Mouse (Mus musculus) spleen, adult 18-20 months (tissue): ENCODE results near the gene Myrip.
"Not testable (repeated sequence)": the region's sequence is repeated elsewhere in the genome, so short reads cannot be mapped to it uniquely, and the experiment has no call there.

Experiments
- DNase-seq, 2 experiments: peaks; one replicate each; pipeline ENCODE4 v3.0.0; 2022; ENCODE audit warnings: mixed read lengths in 2 of 2

Gene Myrip

DNA sequence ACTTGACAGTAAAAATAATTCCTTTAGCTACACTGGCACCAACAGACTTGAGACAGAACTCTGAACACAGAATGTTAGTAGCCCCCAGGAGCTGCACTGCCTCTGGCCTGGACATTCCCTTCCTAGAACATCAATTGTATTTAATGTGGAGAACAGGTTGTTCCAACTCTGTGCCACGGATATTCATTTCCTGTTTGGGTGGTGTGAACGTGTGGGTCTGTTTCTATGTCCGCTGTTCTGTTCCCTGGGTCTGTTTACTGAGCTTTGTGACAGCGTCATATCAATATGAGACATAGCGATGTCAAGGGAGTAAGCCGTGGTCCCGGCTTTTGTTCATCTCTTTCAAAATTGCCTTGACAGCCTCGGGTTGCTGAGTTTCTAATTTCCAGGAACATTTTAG is 97.0 kb downstream of the Myrip start:
- DNase-seq, result no peak

GRCm38 (mm10) chr9:120399537-120399936 is 98.2 kb downstream of the Myrip start:
- not testable (repeated sequence) for DNase-seq

DNA sequence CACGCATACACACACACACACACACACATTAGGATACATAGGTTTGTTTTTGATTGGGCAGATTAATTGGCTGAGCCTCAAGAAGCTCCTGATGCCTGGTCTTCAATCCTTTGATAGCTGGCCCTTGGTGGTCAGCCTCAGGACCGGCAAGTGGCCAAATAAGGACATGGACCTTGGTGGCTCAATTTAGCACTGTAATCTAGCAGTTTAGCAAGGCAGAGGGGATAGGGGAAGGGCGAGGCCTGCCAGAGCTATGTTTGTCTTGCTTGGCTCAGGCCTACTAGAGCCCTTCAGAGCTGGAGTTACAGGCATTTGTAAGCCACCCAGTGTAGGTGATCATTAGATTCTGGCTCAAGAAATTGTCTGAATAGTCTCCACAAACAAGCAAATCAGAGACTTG is 101.1 kb downstream of the Myrip start:
- DNase-seq, result no peak

GRCm38 (mm10) chr9:120403661-120404060 is 102.3 kb downstream of the Myrip start:
- DNase-seq, result no peak

DNA sequence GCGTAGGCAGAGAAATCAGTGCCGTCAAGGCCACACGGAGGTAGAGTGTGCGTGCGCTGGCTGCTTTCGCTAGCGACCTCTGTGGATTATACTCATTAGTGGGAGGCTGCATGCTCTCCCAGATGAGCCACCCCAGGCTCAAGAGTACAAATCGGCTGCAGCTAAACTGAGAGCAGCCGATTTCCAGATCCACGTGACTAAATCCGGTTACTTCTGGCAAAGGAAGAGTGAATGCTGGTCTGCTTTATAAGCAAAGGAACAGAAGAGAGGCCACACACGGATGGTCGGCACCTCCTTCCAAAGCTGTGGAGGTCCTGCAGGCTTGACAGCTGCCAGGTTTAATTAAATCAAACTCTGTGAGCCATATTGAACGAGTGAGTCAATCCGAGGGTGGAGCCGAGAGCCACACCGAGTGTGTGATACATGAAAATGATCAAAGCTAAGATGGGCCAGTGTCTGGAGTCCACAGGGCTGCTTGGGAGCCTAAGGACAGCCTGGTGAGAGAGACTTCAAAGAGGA is 108.4 kb downstream of the Myrip start:
- DNase-seq, result no peak

DNA sequence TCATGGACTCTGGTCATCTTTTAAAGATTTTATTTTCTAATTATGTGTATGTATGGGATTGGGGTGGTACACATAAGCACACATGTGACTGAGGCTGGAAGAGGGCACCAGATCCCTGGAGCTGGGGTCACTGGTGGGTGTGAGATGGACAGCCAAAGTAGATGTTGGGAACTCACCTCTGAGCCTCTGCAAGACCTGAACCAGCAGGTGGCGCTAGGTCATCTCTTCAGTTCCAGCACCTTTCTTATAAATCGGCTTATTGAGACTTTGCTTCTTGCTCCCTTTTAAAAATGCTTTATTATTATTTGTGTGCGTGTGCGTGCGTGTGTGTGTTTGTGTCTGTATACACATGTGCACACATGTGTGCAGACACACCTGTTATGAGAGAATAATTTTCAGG is 109.1 kb downstream of the Myrip start:
- peak in 1 of 2 experiments; percentile 60 for DNase-seq

DNA sequence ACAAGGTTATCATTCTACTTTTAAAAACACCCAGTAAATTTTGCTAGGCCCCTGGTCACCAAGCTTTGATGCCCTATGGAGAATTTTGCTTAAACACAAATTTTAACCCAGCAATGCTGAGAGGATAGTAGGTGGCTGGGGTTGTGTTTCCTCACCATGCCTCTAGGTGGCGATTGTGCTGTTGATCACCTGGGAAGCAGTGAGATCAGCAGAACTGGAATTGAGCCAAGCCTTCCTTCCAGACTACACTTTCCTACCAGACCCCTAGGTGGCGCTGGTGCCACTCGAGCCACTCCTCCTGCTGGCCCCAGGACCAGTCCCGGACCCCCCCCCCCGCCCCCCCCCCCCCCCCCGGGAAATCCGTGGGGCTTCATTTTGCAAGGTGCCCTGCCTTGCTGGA is 114.2 kb downstream of the Myrip start:
- DNase-seq, result peak; percentile 17 to 48

- no peak for DNase-seq
Measured at GRCm38 (mm10) chr9:120416151-120416550, 114.8 kb downstream of the Myrip start.

- DNase-seq, result no peak
Measured at GRCm38 (mm10) chr9:120416729-120417128, 115.4 kb downstream of the Myrip start.

GRCm38 (mm10) chr9:120418582-120418981 is 117.3 kb downstream of the Myrip start:
- no peak for DNase-seq

- DNase-seq, result no peak
Measured at GRCm38 (mm10) chr9:120424567-120424966, 123.3 kb downstream of the Myrip start.

DNA sequence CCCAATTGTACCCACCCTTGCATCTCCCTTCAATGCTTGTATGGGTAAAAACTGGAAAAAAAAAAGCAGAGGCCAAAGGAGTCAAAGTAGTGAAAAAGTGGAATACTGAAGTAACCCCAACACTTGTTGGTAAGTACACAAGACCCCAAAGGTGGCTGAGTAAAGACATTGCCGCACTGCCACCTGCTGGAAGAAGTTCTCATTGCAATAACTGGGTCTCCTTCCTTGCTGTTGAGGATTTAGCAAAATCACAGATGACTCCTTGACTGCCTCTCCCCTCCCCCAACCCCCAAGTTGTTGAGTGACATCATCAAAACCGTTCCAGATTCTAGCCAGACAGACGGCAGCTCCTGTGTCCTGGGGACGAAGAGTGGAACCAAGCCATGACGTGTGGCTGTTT is 124.5 kb downstream of the Myrip start:
- peak in 1 of 2 experiments; percentile 56 for DNase-seq

DNA sequence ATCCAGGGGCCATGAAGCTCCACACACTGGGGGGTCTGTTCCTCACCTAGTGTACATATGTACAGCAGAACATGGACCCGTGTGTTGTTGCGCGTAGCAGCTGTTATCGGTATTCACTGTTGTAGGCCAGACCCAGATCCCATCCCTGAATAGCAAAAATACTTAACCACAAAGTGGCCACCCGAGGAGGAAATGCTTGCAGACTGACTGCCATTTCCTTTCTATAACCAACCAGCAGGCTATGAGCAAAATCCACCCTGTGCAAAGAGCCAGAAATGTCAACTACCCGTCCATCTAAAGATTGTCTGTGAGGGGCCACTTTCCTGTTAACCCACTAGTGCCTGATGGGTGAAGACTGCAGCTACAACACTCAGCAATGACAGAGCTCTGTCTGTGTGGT is 126.9 kb downstream of the Myrip start:
- DNase-seq, result no peak

- peak; percentile 44 to 61 for DNase-seq
Measured at GRCm38 (mm10) chr9:120433747-120434146, 132.4 kb downstream of the Myrip start.

- no peak for DNase-seq
Measured at GRCm38 (mm10) chr9:120435841-120436240, 134.5 kb downstream of the Myrip start.

DNA sequence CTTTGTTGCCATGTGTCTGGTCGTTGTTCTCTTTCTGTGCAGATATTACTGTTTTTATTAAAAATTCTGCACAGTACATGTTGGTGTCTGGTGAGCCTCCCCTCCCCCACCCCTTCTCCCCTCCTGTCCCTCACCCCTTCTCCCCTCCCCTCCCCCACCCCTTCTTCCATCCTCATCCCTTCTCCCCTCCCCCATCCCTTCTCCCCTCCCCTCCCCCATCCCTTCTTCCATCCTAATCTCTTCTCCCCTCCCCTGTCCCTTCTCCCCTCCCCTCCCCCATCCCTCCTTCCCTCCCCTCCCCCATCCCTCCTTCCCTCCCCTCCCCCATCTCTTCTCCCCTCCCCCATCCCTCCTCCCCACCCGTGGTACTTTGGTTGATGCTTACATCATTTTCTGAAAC is 135.5 kb downstream of the Myrip start:
- no peak for DNase-seq

DNA sequence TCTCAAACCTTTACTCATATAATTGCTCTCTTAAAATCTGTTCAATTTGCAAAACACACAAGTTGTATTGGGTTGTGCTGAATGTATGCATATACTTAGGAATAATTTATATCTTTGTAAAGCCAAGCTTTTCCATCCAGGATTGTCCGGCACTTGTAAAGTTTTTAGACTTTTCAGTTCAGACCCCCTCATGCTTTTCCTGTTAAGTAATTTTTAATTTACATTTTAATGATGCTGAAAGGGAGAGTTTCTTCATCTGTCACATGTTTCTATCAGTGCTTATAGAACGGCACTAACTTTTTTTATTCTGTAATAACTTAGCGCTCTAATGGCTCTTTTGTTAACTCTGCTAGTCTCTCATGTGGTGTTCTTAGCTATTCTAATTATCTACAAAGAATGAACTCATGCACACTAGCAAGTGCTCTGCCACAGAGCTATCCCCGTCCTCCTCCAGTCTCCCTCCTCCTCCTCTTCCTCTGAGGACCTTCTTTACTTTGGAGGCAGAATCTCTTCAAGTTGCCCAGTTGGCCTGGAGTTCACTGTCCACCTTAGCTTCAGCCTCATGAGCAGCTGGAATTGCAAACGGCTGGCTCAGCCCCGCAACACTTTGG is 136.1 kb downstream of the Myrip start:
- no peak for DNase-seq

- DNase-seq, result no peak
Measured at GRCm38 (mm10) chr9:120438350-120438749, 137.0 kb downstream of the Myrip start.

GRCm38 (mm10) chr9:120438781-120439180 is 137.5 kb downstream of the Myrip start:
- DNase-seq, result no peak

DNA sequence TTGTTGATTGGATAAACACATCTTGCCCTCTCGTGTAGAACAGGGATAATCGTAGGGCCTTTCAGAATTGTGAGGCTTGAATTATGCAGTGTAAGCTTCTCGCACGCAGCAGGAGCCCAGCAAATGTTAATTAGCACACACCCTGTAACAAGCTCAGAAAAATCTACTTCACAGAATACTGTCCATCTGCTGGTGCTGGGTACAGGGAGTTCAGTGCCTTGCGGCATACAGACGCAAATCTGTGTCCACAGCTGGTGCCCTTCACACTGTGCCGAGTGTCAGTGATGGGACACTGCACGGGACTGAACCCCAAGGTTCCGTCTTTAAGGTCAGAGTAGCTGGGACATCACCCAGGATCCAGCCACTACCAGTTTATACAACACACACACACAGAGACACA is 143.3 kb downstream of the Myrip start:
- DNase-seq, result no peak

DNA sequence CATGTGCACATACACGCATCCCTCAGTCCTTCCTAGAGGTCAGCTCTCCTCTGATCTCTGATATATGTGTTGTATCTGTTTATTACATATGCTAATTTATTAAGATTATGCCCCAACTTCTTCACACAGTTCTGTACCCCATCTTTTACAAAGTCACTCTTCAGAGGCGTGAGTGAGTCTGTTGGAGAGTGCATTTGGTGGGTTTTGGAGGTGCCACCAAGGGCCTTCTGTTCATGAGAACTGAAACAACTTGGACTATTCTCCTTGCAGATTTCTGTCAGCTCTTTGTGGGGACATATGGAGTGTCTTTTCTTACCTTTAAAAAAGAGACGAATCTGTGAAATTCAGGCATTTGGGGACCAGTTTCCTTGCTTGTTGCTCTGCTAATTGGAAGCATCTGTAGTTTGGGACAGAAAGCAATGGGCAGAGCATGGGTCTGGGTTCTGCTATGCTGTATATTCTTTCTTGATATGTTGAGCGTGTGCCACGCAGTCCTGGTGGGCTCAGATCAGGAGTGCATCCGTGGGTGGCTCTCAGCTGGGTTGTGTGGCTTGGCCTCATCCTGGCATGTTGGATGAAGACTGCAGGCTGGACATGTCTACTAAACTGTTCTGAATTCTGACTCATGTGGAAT is 148.5 kb downstream of the Myrip start:
- no peak for DNase-seq

DNA sequence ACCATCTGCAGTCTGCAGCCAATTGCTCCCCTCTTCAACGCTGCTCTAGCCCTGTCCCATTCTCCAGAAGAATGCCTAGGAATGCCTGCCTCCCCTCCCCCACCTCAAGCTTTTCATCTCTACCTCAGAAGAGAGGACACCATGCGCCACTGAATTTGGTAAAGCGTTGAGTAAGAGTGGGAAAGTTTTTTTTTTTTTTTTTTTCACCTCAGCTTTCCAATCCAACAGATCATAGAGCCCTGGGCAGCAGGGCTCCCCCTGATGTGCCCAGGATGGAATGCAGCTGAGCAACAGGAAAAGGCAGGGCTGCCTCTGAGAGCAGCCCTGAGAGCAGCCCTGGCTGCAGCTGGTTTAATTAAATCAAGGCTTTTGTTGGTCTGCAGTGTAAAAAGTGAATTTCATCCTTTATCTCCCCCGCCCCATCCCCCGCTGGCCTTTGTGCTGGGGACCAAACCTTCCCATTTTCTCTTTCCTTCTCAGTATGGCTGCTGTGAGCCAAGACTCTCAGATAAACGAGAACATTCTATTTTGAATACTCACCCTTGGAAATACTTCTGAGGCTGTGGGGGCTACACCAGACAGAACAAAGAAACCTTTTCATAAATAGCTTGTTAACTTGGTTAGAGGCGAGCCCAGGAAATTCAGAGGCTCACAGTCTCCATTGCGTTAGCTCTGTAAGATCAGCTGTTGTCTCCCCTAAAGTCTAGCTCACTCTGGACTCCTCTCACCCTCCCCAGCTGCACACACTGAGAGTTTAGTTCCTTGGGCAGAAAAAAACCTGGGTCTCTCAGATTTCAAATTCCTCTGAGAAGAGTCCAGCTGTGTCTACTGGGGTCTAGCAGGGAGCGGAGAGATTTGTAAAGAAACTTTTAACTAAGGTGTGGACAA is 154.7 kb downstream of the Myrip start:
- no peak for DNase-seq

- DNase-seq, result no peak
Measured at GRCm38 (mm10) chr9:120470431-120470830, 169.1 kb downstream of the Myrip start.

DNA sequence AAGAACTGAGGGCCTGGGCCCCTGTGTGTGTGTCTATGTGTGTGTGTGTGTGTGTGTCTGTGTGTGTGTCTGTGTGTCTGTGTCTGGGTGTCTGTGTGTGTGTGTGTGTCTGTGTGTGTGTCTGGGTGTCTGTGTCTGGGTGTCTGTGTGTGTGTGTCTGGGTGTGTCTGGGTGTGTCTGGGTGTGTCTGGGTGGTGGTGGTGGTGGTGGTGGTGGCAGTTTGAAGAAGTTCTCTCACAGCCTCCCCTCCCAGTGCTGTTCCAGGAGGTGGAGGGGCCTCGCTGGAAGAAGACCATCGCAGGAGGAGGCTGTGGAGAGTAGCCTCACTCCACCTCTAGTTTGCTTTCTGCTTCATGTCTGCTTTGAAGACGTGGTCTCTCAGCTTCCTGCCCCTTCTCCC is 180.3 kb downstream of the Myrip start:
- DNase-seq, result no peak
